Comparison of ENCODE assay signal across 15 mouse cellular contexts in genomic region chrX:101847191-101847795, GRCm38 (mm10). TPM values are rescaled to one million over a fixed set of nuclear protein-coding genes. Genes with fewer than 3 reads are reported as not detected.
DNase-seq lines count a peak whose midpoint lies in the region; ATAC-seq and TF ChIP-seq lines count a peak whose summit lies in the region.
"Had no signal": no experiment of that assay in that cellular context is flagged by ENCODE, and none has a peak within 500 bp of the region (broad histone marks: within the 10 kb centered on the region; RNA-seq: fewer than 3 reads in every experiment).

No protein-coding gene starts in this region.

- TF ChIP-seq CTCF in layer of hippocampus, adult 2 months (conservative IDR thresholded peaks at IDR 0.05), result no peak

- H3K27ac ChIP-seq in heart, embryonic 11.5 days (ENCODE audit: low read depth, low read length), result peak overlapping the region; percentile 75
- H3K27ac ChIP-seq in lung, embryonic 16.5 days (ENCODE audit: low read length), result no peak overlapping the region
- no peak overlapping the region for H3K27ac ChIP-seq in limb, embryonic 11.5 days (replicated peaks; ENCODE audit: low read depth, low read length)
- no peak overlapping the region for H3K27ac ChIP-seq in layer of hippocampus, adult 2 months
- H3K27ac ChIP-seq: forebrain, embryonic 12.5 days; liver, embryonic 14.5 days had no signal

- peaks cover 38% of the 10 kb centered on the region for H3K27me3 ChIP-seq in heart, embryonic 11.5 days (ENCODE audit: control insufficient read depth, insufficient read depth, low read length)
- peaks cover 25% of the 10 kb centered on the region for H3K27me3 ChIP-seq in lung, embryonic 16.5 days (ENCODE audit: control insufficient read depth, insufficient read depth, low read depth, low read length)
- H3K27me3 ChIP-seq in limb, embryonic 11.5 days (ENCODE audit: control insufficient read depth, insufficient read depth, low read length), result peaks cover 49% of the 10 kb centered on the region

- H3K4me3 ChIP-seq in heart, embryonic 11.5 days (ENCODE audit: low read depth, low read length), result no peak overlapping the region
- H3K4me3 ChIP-seq in lung, embryonic 16.5 days (ENCODE audit: low read length), result no peak overlapping the region
- H3K4me3 ChIP-seq in limb, embryonic 11.5 days (ENCODE audit: low read depth, low read length), result no peak overlapping the region
- no peak overlapping the region for H3K4me3 ChIP-seq in layer of hippocampus, adult 2 months
- H3K4me3 ChIP-seq: forebrain, embryonic 12.5 days had no signal

- H3K4me1 ChIP-seq in heart, embryonic 11.5 days (ENCODE audit: control insufficient read depth, insufficient read depth, low read length), result peaks cover 14% of the 10 kb centered on the region; the same call in 1 of the 2 replicates
- peaks cover 4% of the 10 kb centered on the region; the same call in 1 of the 2 replicates for H3K4me1 ChIP-seq in lung, embryonic 16.5 days (replicated peaks; ENCODE audit: control insufficient read depth, insufficient read depth, low read length)
- 0 out of 2 replicates have a peak, but pooled peaks cover 6% of the 10 kb centered on the region for H3K4me1 ChIP-seq in limb, embryonic 11.5 days (ENCODE audit: control insufficient read depth, insufficient read depth, low read length)

- no peak for DNase-seq in heart, adult 11 months
- DNase-seq in lung, adult 18-20 months, result no peak
- peak; percentile 33 for DNase-seq in limb, embryonic 11.5 days (ENCODE audit: low spot score)
- DNase-seq in frontal cortex, postnatal 25 days (ENCODE audit: low spot score in 2 of 2), result no peak
- no peak for DNase-seq in layer of hippocampus, adult 2 months (ENCODE audit: low spot score in 2 of 2)
- DNase-seq in layer of hippocampus, adult 9-11 months, result no peak

- no peak overlapping the region for H3K4me2 ChIP-seq in heart, embryonic 11.5 days
- no peak overlapping the region for H3K4me2 ChIP-seq in lung, embryonic 16.5 days (ENCODE audit: low read depth, low read length)
- H3K4me2 ChIP-seq in limb, embryonic 11.5 days (ENCODE audit: low read depth, severe bottlenecking), result no peak overlapping the region
- H3K4me2 ChIP-seq: forebrain, embryonic 12.5 days had no signal

- H3K9ac ChIP-seq in heart, embryonic 11.5 days (ENCODE audit: low read depth, low read length), result 0 out of 2 replicates have a peak overlapping the region, but pooled peaks have one; percentile 34
- H3K9ac ChIP-seq in lung, embryonic 16.5 days (ENCODE audit: low read length), result no peak overlapping the region
- no peak overlapping the region for H3K9ac ChIP-seq in limb, embryonic 11.5 days (ENCODE audit: low read length)
- H3K9ac ChIP-seq: forebrain, embryonic 12.5 days; liver, embryonic 14.5 days had no signal

- no peaks in the 10 kb centered on the region for H3K36me3 ChIP-seq in heart, embryonic 11.5 days (ENCODE audit: control insufficient read depth, insufficient read depth, low read length)
- no peaks in the 10 kb centered on the region for H3K36me3 ChIP-seq in lung, embryonic 16.5 days (ENCODE audit: control insufficient read depth, insufficient read depth, low read length)
- H3K36me3 ChIP-seq in limb, embryonic 11.5 days (ENCODE audit: control insufficient read depth, insufficient read depth, low read length), result no peaks in the 10 kb centered on the region
- H3K36me3 ChIP-seq: forebrain, embryonic 12.5 days had no signal

- ATAC-seq in heart, embryonic 11.5 days (replicated peaks; ENCODE audit: insufficient number of reproducible peaks, low FRiP score, low TSS enrichment), result peak; percentile 46; the same call in 1 of the 2 replicates
- ATAC-seq in lung, embryonic 16.5 days (ENCODE audit: low read depth), result peak; percentile 13; the same call in 1 of the 2 replicates
- ATAC-seq in limb, embryonic 11.5 days (ENCODE audit: insufficient number of reproducible peaks, low FRiP score, low TSS enrichment, low read depth), result peak; percentile 51; the same call in 1 of the 2 replicates

- H3K9me3 ChIP-seq in heart, embryonic 11.5 days (replicated peaks; ENCODE audit: control insufficient read depth, low read length), result no peaks in the 10 kb centered on the region; the same call in 1 of the 2 replicates
- no peaks in the 10 kb centered on the region; the same call in 1 of the 2 replicates for H3K9me3 ChIP-seq in lung, embryonic 16.5 days (ENCODE audit: control insufficient read depth, low read length)
- H3K9me3 ChIP-seq in limb, embryonic 11.5 days (ENCODE audit: control insufficient read depth, low read length), result no peaks in the 10 kb centered on the region
- H3K9me3 ChIP-seq: forebrain, embryonic 12.5 days had no signal

- 32% methylated on average over 5 of the region's 5 CpGs for WGBS in heart, embryonic 11.5 days (ENCODE audit: insufficient replicate concordance)
- WGBS in lung, embryonic 16.5 days, result 52% methylated on average over 5 of the region's 5 CpGs
- WGBS in limb, embryonic 11.5 days, result 38% methylated on average over 5 of the region's 5 CpGs

RNA-seq across cellular contexts. Expression of gene Nhsl2, which starts 1.9 kb away (rescaled TPM):
- polyA plus RNA-seq in heart, embryonic 11.5 days (2014; fragmentation: Nextera tagmentation; extraction: Ambion mirVana), result 17.2 and 20.3 TPM in 2 replicates
- polyA plus RNA-seq in lung, embryonic 16.5 days (2015; fragmentation: Nextera tagmentation; extraction: Ambion mirVana), result 4.2 and 4.5 TPM in 2 replicates
- polyA plus RNA-seq in limb, embryonic 11.5 days (2014; fragmentation: Nextera tagmentation; extraction: Ambion mirVana), result 18.3 and 23.2 TPM in 2 replicates
- 10 to 100 TPM; 49.3 to 57.1 TPM for total RNA-seq in layer of hippocampus, adult 2 months (2021)

RNA-seq across cellular contexts. Expression of gene 8030474K03Rik, which starts 52.8 kb away (rescaled TPM):
- 0.20 TPM in 1 of 2 replicates, not detected in the other for polyA plus RNA-seq in heart, embryonic 11.5 days (2014; fragmentation: Nextera tagmentation; extraction: Ambion mirVana)
- polyA plus RNA-seq in lung, embryonic 16.5 days (2015; fragmentation: Nextera tagmentation; extraction: Ambion mirVana), result 0.11 and 0.44 TPM in 2 replicates
- polyA plus RNA-seq in limb, embryonic 11.5 days (2014; fragmentation: Nextera tagmentation; extraction: Ambion mirVana), result 0.20 TPM in 1 of 2 replicates, not detected in the other
- not detected for total RNA-seq in layer of hippocampus, adult 2 months (2021)
- total RNA-seq: common myeloid progenitor, adult 5-6 weeks; hematopoietic stem cell, adult 5-6 weeks; layer of hippocampus, postnatal 10 days; midbrain, postnatal 0 days had no signal
- polyA plus RNA-seq: C2C12; forebrain, embryonic 12.5 days; midbrain, postnatal 0 days had no signal

RNA-seq across cellular contexts. Expression of gene Gm4779, which starts 53.1 kb away (rescaled TPM):
- polyA plus RNA-seq in heart, embryonic 11.5 days (2014; fragmentation: Nextera tagmentation; extraction: Ambion mirVana), result 0.19 and 0.20 TPM in 2 replicates
- polyA plus RNA-seq in lung, embryonic 16.5 days (2015; fragmentation: Nextera tagmentation; extraction: Ambion mirVana), result 0.31 TPM in 1 of 2 replicates, not detected in the other
- not detected in 2 replicates for polyA plus RNA-seq in limb, embryonic 11.5 days (2014; fragmentation: Nextera tagmentation; extraction: Ambion mirVana)
- under 1 TPM; 0.64 to 0.67 TPM for total RNA-seq in layer of hippocampus, adult 2 months (2021)
- total RNA-seq: hematopoietic stem cell, adult 5-6 weeks; layer of hippocampus, postnatal 10 days; midbrain, postnatal 0 days had no signal
- polyA plus RNA-seq: C2C12; forebrain, embryonic 12.5 days; midbrain, postnatal 0 days had no signal
